Mouse (Mus musculus) kidney, embryonic 15.5 days (tissue): ENCODE results near the gene Olfr1416. TPM values are rescaled to one million over a fixed set of nuclear protein-coding genes. Genes with fewer than 3 reads are reported as not detected.

Source experiments
- ATAC-seq: fragments of 200-750 bp; cut with Nextera tagmentation; replicated peaks from 2 replicates; pipeline ENCODE4 v1.8.0; 2017; ENCODE audit warnings: moderate TSS enrichment; ENCODE audit not compliant: low FRiP score
- H3K27ac ChIP-seq: fragments of 300-500 bp; sonication (generic); 2 replicates; pipeline ENCODE4 v1.5.1; 2015; ENCODE audit warnings: mild to moderate bottlenecking, inconsistent platforms
- H3K27me3 ChIP-seq: fragments of 300-500 bp; sonication (generic); 2 replicates; pipeline ENCODE4 v1.6.1; 2015; ENCODE audit warnings: inconsistent platforms
- H3K36me3 ChIP-seq: fragments of 300-500 bp; sonication (generic); 2 replicates; pipeline ENCODE4 v1.6.1; 2015; ENCODE audit warnings: inconsistent platforms
- H3K4me1 ChIP-seq: fragments of 300-500 bp; sonication (generic); 2 replicates; pipeline ENCODE4 v1.6.1; 2015; ENCODE audit warnings: inconsistent platforms
- H3K4me2 ChIP-seq: fragments of 300-500 bp; sonication (generic); 2 replicates; pipeline ENCODE4 v1.6.1; 2015; ENCODE audit warnings: moderate library complexity, mild to moderate bottlenecking, inconsistent platforms
- H3K4me3 ChIP-seq: fragments of 300-500 bp; sonication (generic); replicated peaks from 2 replicates; pipeline ENCODE4 v1.5.1; 2015; ENCODE audit warnings: mild to moderate bottlenecking, inconsistent platforms
- H3K9ac ChIP-seq: fragments of 300-500 bp; sonication (generic); 2 replicates; pipeline ENCODE4 v1.6.1; 2015; ENCODE audit warnings: mild to moderate bottlenecking, inconsistent platforms
- H3K9me3 ChIP-seq: fragments of 300-500 bp; sonication (generic); replicated peaks from 2 replicates; pipeline ENCODE4 v1.6.1; 2016; ENCODE audit warnings: inconsistent platforms
- WGBS: fragments of 180-500 bp; shearing (Covaris S2); methylation state at CpG from one replicate; pipeline ENCODE4 v1.1.7; 2015; ENCODE audit warnings: mixed read lengths; 5-methylcytosine and 5-hydroxymethylcytosine counted together
- polyA plus RNA-seq: library from polyadenylated mRNA; unstranded; fragments of >200 nt; fragmentation: Nextera tagmentation; extraction: Ambion mirVana; gene quantifications from 2 replicates; pipeline ENCODE4 v1.2.1, GENCODE M21; 2015

Olfr1416 gene
- polyA plus RNA-seq, 1 experiment from 2014 or later: not detected

DNA sequence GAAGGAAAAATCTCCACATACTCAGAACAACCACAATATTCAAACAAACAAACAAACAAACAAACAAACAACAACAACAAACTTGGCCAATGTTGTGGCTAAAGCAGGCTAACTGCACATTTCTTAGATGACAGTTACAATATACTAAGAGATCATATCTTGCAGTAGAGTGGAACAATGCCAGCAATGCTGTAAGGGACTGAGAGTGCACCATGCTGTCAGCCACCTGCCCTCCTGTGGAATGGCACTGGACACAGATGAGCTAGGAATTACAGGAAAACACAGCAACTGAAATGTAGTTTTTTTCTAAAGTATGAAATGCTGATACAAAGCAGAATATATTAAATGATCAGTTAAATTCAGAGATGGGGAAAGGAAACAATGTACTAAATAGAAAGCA lies 27.2 kb downstream of the Olfr1416 start:
- ATAC-seq: no peak
- Histone ChIP-seq H3K4me1 (no peaks in the 10 kb centered on the region), H3K4me3 (no peak overlapping the region), H3K9me3 (no peaks in the 10 kb centered on the region), H3K9ac (no peak overlapping the region), H3K4me2 (no peak overlapping the region), H3K27ac (no peak overlapping the region), H3K36me3 (peaks cover 94% of the 10 kb centered on the region), H3K27me3 (no peaks in the 10 kb centered on the region)

DNA sequence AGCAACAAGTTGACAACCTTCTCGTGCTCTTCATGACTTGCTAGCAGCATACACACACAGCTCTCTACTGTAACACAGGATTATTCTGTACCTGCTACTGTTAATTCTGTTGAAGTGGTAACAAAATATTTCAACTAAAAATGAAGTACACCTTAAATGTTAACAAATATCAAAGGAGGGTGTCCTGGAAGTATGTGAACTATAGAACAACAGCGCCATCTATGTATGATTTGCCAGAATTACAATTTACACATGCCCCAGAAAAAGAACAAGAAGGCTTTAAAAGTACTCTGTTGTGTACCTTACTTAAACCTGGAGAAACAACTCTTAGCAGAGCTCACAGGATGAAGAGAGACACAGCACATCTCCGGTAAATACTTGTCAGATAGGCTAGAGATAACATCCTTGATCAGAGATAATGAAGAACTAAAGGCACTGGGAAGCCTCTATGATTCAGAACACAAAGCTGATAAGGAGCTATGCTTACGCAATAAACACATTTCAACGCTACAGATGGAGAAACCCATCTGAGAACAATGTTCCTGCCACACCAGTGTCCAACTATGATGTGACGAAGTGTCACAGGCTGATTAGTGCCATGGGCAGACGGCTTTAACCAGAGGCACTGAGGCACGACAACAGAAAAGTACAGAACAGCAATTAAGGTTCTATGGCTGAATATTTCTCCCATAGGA lies 31.0 kb downstream of the Olfr1416 start:
- no peaks in the 10 kb centered on the region for H3K27me3 ChIP-seq
- H3K36me3 ChIP-seq: peaks cover 94% of the 10 kb centered on the region
- no peak overlapping the region for H3K9ac ChIP-seq
- H3K9me3 ChIP-seq: no peaks in the 10 kb centered on the region
- no peak overlapping the region for H3K27ac ChIP-seq
- ATAC-seq: no peak
- H3K4me3 ChIP-seq: no peak overlapping the region
- no peaks in the 10 kb centered on the region for H3K4me1 ChIP-seq
- H3K4me2 ChIP-seq: no peak overlapping the region
- 70% methylated on average over 8 of the region's 8 CpGs for WGBS

DNA sequence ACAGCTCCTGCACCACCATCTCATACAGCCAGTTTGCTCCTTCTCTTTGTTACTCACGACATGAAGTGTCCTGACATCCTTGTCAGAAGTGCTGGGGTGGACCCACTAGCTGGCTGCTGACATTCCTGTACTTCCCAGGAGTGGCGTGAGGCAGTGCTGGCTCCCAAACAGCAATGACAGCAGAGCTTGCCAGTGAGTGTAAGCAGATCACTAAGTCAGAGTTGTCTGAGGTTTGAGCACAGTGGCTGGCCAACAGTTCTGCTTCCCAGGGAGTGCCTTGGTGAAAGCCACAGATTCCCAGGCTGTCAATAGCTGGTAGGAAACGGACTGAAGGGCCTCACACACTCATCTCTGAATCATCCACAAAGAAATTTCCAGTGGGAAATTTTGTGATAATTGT lies 36.6 kb downstream of the Olfr1416 start:
- H3K27ac ChIP-seq: no peak overlapping the region
- no peaks in the 10 kb centered on the region for H3K9me3 ChIP-seq
- H3K4me3 ChIP-seq: no peak overlapping the region
- H3K27me3 ChIP-seq: no peaks in the 10 kb centered on the region
- H3K4me1 ChIP-seq: no peaks in the 10 kb centered on the region
- no peak overlapping the region for H3K4me2 ChIP-seq
- ATAC-seq: no peak
- H3K9ac ChIP-seq: no peak overlapping the region
- 73% methylated on average over 3 of the region's 3 CpGs for WGBS
- peaks cover 98% of the 10 kb centered on the region for H3K36me3 ChIP-seq

DNA sequence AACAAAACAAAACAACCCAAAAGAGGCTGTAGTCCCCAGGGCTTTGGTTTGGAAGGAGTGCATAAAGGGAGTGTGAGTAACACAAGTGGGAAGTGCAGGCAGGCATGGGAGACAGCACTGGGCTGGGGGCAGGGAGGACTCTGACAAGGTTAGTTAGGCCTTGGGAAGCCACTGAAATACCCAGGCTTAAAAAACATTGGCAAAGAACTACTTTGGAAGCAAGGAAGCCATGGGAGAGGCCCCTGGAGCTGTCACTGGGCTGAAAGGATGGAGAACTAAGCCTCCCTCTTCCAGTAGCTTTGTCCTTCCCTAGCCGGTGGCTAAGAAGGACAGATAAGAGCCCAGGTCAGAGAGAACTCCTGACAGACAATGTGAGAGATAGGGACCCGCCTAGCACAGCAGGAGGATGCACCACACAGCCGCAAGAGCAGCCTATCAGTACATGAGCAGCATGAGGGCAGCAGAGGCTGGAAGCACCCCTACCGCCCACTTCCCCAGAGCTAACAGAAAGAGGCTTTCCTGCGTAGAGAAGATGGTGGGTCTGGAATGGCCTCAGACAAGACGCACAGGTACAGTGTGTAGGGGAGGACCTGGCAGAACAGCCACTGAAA lies 43.4 kb downstream of the Olfr1416 start:
- H3K4me2 ChIP-seq: no peak overlapping the region
- peaks cover 84% of the 10 kb centered on the region for H3K36me3 ChIP-seq

DNA sequence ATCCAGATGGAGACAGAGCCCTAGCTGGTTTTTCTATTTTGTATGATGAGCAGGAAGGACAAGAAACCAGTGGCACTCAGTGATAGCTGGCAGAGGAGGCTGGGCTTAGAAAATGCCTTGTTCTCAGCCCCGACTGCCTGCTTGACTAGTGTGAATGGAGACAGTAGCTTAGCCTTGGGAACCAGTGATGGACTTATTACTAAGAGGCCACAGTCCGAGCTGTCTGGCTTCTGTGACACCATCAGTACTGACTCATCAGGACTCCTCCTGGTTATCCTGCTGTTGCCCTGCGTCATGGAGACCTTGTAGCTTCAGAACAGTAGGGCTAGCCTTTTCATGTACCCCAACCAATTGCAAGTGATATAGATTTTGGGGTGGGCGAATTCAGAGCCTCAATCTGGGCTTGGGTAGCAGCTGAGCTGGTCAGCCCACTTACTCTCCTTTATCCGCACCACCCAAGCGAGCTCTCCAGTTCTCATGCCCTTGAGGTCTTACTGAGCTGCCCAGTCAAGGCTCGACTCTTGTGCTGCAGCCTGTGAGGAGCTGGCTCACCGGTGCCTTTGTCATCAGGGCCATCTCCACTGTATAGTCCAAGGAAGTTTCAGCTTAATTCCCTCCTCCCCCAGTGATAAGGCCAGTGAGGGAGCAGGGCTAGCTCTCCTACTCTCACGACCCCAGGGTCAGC lies 44.7 kb downstream of the Olfr1416 start:
- Histone ChIP-seq H3K4me1 (0 out of 2 replicates have a peak, but pooled peaks cover 3% of the 10 kb centered on the region), H3K9ac (no peak overlapping the region), H3K4me2 (no peak overlapping the region), H3K9me3 (no peaks in the 10 kb centered on the region), H3K27ac (no peak overlapping the region), H3K4me3 (no peak overlapping the region), H3K36me3 (peaks cover 72% of the 10 kb centered on the region), H3K27me3 (no peaks in the 10 kb centered on the region)
- WGBS: 87% methylated on average over 9 of the region's 9 CpGs
- ATAC-seq: no peak

More for the DNA sequence above, 43.4 kb downstream of the Olfr1416 start:
- Histone ChIP-seq H3K27ac (no peak overlapping the region), H3K9ac (no peak overlapping the region), H3K4me3 (no peak overlapping the region), H3K9me3 (no peaks in the 10 kb centered on the region), H3K4me1 (0 out of 2 replicates have a peak, but pooled peaks cover 3% of the 10 kb centered on the region), H3K27me3 (no peaks in the 10 kb centered on the region)
- ATAC-seq: no peak
- 90% methylated on average over 6 of the region's 6 CpGs for WGBS

DNA sequence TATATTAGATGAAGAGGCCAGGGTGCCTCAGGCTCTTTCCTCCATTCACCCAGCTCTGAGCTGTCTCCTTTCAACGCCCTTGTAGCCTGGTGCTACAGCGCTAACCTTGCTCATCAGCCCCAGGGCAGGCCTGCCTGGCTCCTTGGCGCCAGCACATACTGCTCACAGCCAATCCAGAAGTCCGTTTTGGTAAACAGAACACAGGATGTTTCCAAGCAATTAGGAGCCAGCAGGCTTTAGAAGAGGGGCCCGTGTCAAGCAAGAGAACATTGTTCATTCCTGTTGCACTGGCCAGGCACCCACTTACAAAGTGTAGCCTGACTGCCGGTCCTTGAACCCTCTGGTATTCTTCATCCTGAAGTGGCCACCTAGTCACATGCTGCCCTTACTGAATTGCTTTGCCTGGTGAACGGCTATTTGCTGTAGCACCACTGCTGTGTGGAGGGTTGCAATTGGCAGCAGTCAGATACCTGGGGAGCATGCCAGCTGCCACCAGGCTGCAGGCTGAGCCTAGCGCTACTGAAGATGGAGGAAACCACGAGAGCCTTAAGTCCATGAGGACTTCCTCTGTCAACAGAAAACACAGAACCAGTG lies 47.1 kb downstream of the Olfr1416 start:
- no peak overlapping the region for H3K4me3 ChIP-seq
- no peaks in the 10 kb centered on the region for H3K9me3 ChIP-seq
- H3K27ac ChIP-seq: no peak overlapping the region
- 0 out of 2 replicates have a peak, but pooled peaks cover 3% of the 10 kb centered on the region for H3K4me1 ChIP-seq
- no peak overlapping the region for H3K4me2 ChIP-seq
- WGBS: 48% methylated on average over 9 of the region's 9 CpGs
- no peak for ATAC-seq
- peaks cover 48% of the 10 kb centered on the region for H3K36me3 ChIP-seq
- H3K27me3 ChIP-seq: no peaks in the 10 kb centered on the region
- H3K9ac ChIP-seq: no peak overlapping the region

DNA sequence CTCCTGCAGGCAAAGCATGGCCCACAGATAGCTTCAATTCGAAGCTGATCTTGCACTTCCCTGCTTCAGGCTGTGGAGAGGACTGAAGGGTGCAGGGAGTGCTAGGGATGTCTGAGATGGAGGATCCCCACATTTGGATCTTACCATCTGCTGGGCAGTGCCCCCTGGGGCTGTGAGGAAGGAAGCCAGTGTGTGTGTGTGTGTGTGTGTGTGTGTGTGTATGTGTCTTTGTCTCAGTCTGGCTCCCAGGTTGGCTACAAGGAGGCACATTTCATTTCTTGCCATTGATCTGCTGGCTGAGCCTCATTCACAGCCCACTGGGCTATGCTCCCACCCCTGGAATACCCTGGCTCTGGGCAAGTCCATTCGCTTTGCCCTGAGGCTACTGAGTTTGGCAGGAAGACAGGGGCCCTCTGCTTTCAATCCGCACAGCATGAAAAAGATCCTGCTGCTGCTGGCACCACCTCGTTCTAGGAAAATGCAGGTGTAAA lies 48.0 kb downstream of the Olfr1416 start:
- Histone ChIP-seq H3K27ac (no peak overlapping the region), H3K4me2 (no peak overlapping the region), H3K27me3 (no peaks in the 10 kb centered on the region), H3K4me1 (0 out of 2 replicates have a peak, but pooled peaks cover 3% of the 10 kb centered on the region), H3K9me3 (no peaks in the 10 kb centered on the region), H3K9ac (no peak overlapping the region), H3K36me3 (peaks cover 39% of the 10 kb centered on the region), H3K4me3 (no peak overlapping the region)
- no peak for ATAC-seq
- WGBS: 57% methylated on average over 4 of the region's 4 CpGs

DNA sequence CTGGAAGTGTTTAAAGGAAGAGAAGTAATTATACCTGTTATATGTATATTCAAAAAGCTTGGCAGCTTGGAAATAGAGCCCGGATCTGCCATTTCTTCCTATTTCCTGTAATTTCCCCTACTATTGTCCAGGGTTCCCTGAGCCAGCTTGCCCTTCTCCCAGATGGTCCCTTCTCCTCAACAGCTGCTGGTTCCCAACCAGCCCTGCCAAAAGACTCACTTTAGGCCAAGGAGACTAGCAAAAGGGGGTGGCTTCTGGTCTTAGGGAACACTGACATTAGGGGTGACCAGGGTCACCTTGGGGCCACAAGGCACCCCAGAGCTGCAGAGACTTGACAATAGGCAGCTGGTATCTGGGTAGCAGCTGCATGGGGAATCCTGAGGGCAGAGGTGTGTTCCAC lies 49.9 kb downstream of the Olfr1416 start:
- no peak overlapping the region for H3K4me2 ChIP-seq
- 0 out of 2 replicates have a peak, but pooled peaks cover 3% of the 10 kb centered on the region for H3K4me1 ChIP-seq
- H3K36me3 ChIP-seq: peaks cover 24% of the 10 kb centered on the region
- no peaks in the 10 kb centered on the region for H3K9me3 ChIP-seq
- no peaks in the 10 kb centered on the region for H3K27me3 ChIP-seq
- ATAC-seq: no peak
- WGBS: 91% methylated on average over 1 of the region's 1 CpGs
- no peak overlapping the region for H3K27ac ChIP-seq
- H3K9ac ChIP-seq: no peak overlapping the region
- no peak overlapping the region for H3K4me3 ChIP-seq

DNA sequence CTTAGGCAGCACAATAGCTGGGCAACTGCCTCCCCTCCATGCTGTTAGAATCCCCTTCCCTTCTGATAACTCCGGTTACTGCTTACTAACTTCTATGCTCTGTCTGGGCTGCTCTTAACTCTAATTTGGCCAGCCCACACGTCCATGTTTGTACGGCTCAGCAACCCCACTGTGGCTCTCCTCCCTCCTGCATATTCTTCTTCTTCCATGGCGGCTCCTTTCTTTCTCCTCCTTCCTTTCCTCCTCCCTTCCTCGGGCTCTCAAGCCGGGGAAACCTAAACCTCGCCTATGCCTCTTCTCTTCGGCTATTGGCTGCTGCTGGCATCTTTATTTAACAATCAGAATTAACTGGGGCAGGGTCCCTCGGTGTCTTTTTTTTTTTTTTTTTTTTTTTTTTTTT lies 52.1 kb downstream of the Olfr1416 start:
- no peak overlapping the region for H3K4me2 ChIP-seq
- 0 out of 2 replicates have a peak, but pooled peaks cover 3% of the 10 kb centered on the region for H3K4me1 ChIP-seq
- H3K9me3 ChIP-seq: no peaks in the 10 kb centered on the region
- H3K9ac ChIP-seq: no peak overlapping the region
- no peaks in the 10 kb centered on the region for H3K27me3 ChIP-seq
- WGBS: 61% methylated on average over 9 of the region's 9 CpGs
- H3K4me3 ChIP-seq: no peak overlapping the region
- no peak overlapping the region for H3K27ac ChIP-seq
- ATAC-seq: no peak
- peaks cover 2% of the 10 kb centered on the region for H3K36me3 ChIP-seq

DNA sequence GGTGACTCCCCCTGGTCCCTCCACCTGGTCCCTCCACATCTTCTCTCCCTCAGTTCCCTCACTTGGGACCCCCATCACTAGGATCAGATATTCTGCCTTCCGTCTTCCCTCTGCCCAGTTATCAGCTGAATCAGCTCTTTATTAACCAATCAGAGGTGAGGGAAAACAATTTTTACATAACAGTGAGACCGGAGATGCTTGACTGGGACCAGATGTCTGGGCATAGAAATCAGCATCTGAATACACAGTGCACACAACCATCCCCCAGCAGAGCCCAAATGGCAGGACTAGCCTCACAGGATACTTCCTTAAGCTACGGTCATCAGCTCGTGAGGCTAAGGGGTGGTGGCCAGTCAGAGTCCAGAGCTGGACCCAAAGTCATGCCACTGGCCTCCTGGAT lies 52.8 kb downstream of the Olfr1416 start:
- H3K27ac ChIP-seq: no peak overlapping the region
- WGBS: 44% methylated on average over 4 of the region's 4 CpGs
- H3K9me3 ChIP-seq: no peaks in the 10 kb centered on the region
- ATAC-seq: no peak
- H3K27me3 ChIP-seq: no peaks in the 10 kb centered on the region
- no peak overlapping the region for H3K4me2 ChIP-seq
- H3K4me1 ChIP-seq: no peaks in the 10 kb centered on the region
- no peaks in the 10 kb centered on the region for H3K36me3 ChIP-seq
- H3K4me3 ChIP-seq: no peak overlapping the region
- H3K9ac ChIP-seq: no peak overlapping the region

DNA sequence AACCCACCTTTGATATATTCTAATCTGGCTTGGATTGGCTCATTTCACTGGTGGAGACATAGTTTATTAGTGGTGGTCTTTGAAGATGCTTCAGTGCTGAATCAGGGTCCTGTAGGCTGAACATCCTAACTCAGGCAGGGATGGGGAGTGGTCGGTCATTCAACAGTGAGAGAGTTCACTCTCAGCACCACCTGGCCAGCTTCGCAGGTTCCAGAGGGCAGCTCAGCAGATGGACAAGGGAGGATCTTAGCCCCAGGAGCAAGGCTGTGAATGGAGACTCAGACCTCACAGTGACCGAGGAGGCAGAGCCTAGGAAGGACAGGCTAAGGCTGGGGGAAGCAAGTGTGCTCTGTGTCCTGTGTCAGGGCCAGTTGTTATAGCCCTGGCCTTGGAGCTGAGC lies 53.5 kb downstream of the Olfr1416 start:
- Histone ChIP-seq H3K9me3 (no peaks in the 10 kb centered on the region), H3K4me3 (no peak overlapping the region), H3K36me3 (no peaks in the 10 kb centered on the region), H3K27ac (no peak overlapping the region), H3K9ac (no peak overlapping the region), H3K4me2 (no peak overlapping the region), H3K27me3 (no peaks in the 10 kb centered on the region), H3K4me1 (no peaks in the 10 kb centered on the region)
- WGBS: 71% methylated on average over 3 of the region's 3 CpGs
- no peak for ATAC-seq

DNA sequence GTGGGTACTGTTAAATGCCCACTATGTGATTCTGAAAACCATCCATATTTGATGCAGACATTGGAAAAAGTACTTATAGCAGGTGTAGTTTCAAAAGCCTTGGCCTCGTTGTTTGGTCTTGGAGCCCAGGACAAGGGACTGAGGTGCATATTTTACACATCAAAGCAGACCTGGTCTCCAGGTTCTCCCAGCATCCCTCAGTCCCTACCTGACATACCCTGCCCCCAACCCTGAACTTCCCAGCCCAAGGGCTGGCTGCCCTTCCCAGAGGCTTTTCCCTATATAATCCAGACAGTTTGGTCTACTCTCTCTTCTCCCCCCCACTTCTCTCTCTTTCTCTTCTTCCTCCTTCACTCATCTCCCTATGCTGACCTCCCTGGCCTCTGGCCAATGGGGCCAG lies 53.9 kb downstream of the Olfr1416 start:
- no peak for ATAC-seq
- H3K4me1 ChIP-seq: no peaks in the 10 kb centered on the region
- no peak overlapping the region for H3K4me2 ChIP-seq
- H3K9ac ChIP-seq: no peak overlapping the region
- WGBS: 89% methylated on average over 1 of the region's 1 CpGs
- no peaks in the 10 kb centered on the region for H3K36me3 ChIP-seq
- no peaks in the 10 kb centered on the region for H3K9me3 ChIP-seq
- H3K27ac ChIP-seq: no peak overlapping the region
- H3K4me3 ChIP-seq: no peak overlapping the region
- no peaks in the 10 kb centered on the region for H3K27me3 ChIP-seq
